Mouse (Mus musculus) hindbrain, embryonic 14.5 days (tissue): ENCODE data around the gene Brd3. TPM values are rescaled to one million over a fixed set of nuclear protein-coding genes. Genes with fewer than 3 reads are reported as not detected.

Experiments used
- ATAC-seq: fragments of 200-750 bp; cut with Nextera tagmentation; 2 replicates; pipeline ENCODE4 v1.8.0; 2017; ENCODE audit warnings: moderate number of reproducible peaks, mild to moderate bottlenecking, moderate TSS enrichment, moderate library complexity; ENCODE audit not compliant: low FRiP score
- DNase-seq: peaks from one replicate; pipeline ENCODE4 v3.0.0-alpha.2; 2015; ENCODE audit warnings: low spot score
- H3K27ac ChIP-seq: fragments of 300-500 bp; sonication (generic); 2 replicates; pipeline ENCODE4 v1.5.1; 2014; ENCODE audit warnings: mild to moderate bottlenecking, moderate library complexity
- H3K27me3 ChIP-seq: fragments of 300-500 bp; sonication (generic); 2 replicates; pipeline ENCODE4 v1.6.1; 2014; ENCODE audit warnings: mild to moderate bottlenecking, low read length, mixed read lengths; ENCODE audit not compliant: control insufficient read depth, insufficient read depth
- H3K36me3 ChIP-seq: fragments of 300-500 bp; sonication (generic); replicated peaks from 2 replicates; pipeline ENCODE4 v1.6.1; 2014; ENCODE audit not compliant: control insufficient read depth, insufficient read depth
- H3K4me1 ChIP-seq: fragments of 300-500 bp; sonication (generic); replicated peaks from 2 replicates; pipeline ENCODE4 v1.6.1; 2014; ENCODE audit warnings: antibody characterized with exemption, low read length, mixed read lengths; ENCODE audit not compliant: control insufficient read depth, insufficient read depth
- H3K4me2 ChIP-seq: fragments of 300-500 bp; sonication (generic); replicated peaks from 2 replicates; pipeline ENCODE4 v1.6.1; 2014; ENCODE audit warnings: mild to moderate bottlenecking, moderate library complexity
- H3K4me3 ChIP-seq: fragments of 300-500 bp; sonication (generic); replicated peaks from 2 replicates; pipeline ENCODE4 v1.5.1; 2014; ENCODE audit warnings: mild to moderate bottlenecking, low read length
- H3K9ac ChIP-seq: fragments of 300-500 bp; sonication (generic); 2 replicates; pipeline ENCODE4 v1.6.1; 2014
- H3K9me3 ChIP-seq: fragments of 300-500 bp; sonication (generic); 2 replicates; pipeline ENCODE4 v1.6.1; 2016; ENCODE audit warnings: low read length; ENCODE audit not compliant: control insufficient read depth
- WGBS: fragments of 180-500 bp; shearing (Covaris S2); extraction: QIAGEN DNeasy Blood & Tissue Kit; methylation state at CpG from one replicate; pipeline ENCODE4 v1.1.7; 2014; 5-methylcytosine and 5-hydroxymethylcytosine counted together
- polyA plus RNA-seq: library from polyadenylated mRNA; unstranded; fragments of >200 nt; fragmentation: Nextera tagmentation; extraction: Ambion mirVana; gene quantifications from 2 replicates; pipeline ENCODE4 v1.2.1, GENCODE M21; 2014

Brd3 gene
- polyA plus RNA-seq, 1 experiment from 2014 or later: 134 TPM

GRCm38 (mm10) chr2:27445910-27446309, 61.6 kb downstream of the Brd3 start:
- Histone ChIP-seq H3K9me3 (no peaks in the 10 kb centered on the region), H3K4me2 (no peak overlapping the region), H3K27me3 (no peaks in the 10 kb centered on the region), H3K27ac (no peak overlapping the region), H3K4me1 (peaks cover 13% of the 10 kb centered on the region), H3K36me3 (peaks cover 71% of the 10 kb centered on the region), H3K4me3 (no peak overlapping the region), H3K9ac (no peak overlapping the region)
- WGBS: 95% methylated on average over 3 of the region's 3 CpGs
- no peak for DNase-seq
- no peak for ATAC-seq

- ATAC-seq (no peak), DNase-seq (no peak)
- Histone ChIP-seq H3K27me3 (no peaks in the 10 kb centered on the region), H3K9me3 (no peaks in the 10 kb centered on the region), H3K36me3 (peaks cover 46% of the 10 kb centered on the region), H3K4me1 (peaks cover 13% of the 10 kb centered on the region), H3K4me2 (peak overlapping the region; percentile 79), H3K9ac (peak overlapping the region; percentile 88), H3K4me3 (peak overlapping the region; percentile 72), H3K27ac (no peak overlapping the region)
- WGBS: 72% methylated on average over 5 of the region's 5 CpGs
Measured at GRCm38 (mm10) chr2:27443450-27443708, 64.1 kb downstream of the Brd3 start.

- Histone ChIP-seq H3K4me1 (peaks cover 13% of the 10 kb centered on the region), H3K27ac (peak overlapping the region; percentile 86), H3K4me3 (peak overlapping the region; percentile 72), H3K4me2 (peak overlapping the region; percentile 79), H3K9ac (peak overlapping the region; percentile 88), H3K9me3 (no peaks in the 10 kb centered on the region), H3K27me3 (no peaks in the 10 kb centered on the region), H3K36me3 (peaks cover 41% of the 10 kb centered on the region)
- 36% methylated on average over 20 of the region's 20 CpGs for WGBS
- DNase-seq: no peak
- ATAC-seq: peak; percentile 53
Measured at GRCm38 (mm10) chr2:27442708-27443449, 64.6 kb downstream of the Brd3 start.

GRCm38 (mm10) chr2:27441767-27442707, 65.4 kb downstream of the Brd3 start, which contains the start of gene Brd3os:
Gene Brd3os (plus strand): TSS chr2:27442324.
- DNase-seq (peak; percentile 98), ATAC-seq (peak; percentile 92)
- 1% methylated on average over 36 of the region's 36 CpGs for WGBS
- Histone ChIP-seq H3K27me3 (no peaks in the 10 kb centered on the region), H3K9me3 (no peaks in the 10 kb centered on the region), H3K36me3 (peaks cover 33% of the 10 kb centered on the region), H3K27ac (peak within 1 kb of the TSS; percentile 86), H3K4me1 (peaks cover 13% of the 10 kb centered on the region), H3K4me3 (peak within 1 kb of the TSS; percentile 72), H3K4me2 (peak within 1 kb of the TSS; percentile 79), H3K9ac (peak within 1 kb of the TSS; percentile 88)

- Histone ChIP-seq H3K4me1 (peaks cover 5% of the 10 kb centered on the region), H3K9ac (no peak overlapping the region), H3K27me3 (no peaks in the 10 kb centered on the region), H3K4me3 (no peak overlapping the region), H3K27ac (no peak overlapping the region), H3K4me2 (no peak overlapping the region), H3K36me3 (no peaks in the 10 kb centered on the region), H3K9me3 (no peaks in the 10 kb centered on the region)
- ATAC-seq (no peak), DNase-seq (no peak)
- 25% methylated on average over 11 of the region's 11 CpGs for WGBS
Measured at GRCm38 (mm10) chr2:27438281-27438680, 69.2 kb downstream of the Brd3 start.

GRCm38 (mm10) chr2:27437876-27438275, 69.6 kb downstream of the Brd3 start:
- 52% methylated on average over 1 of the region's 1 CpGs for WGBS
- ATAC-seq (no peak), DNase-seq (no peak)
- no peaks in the 10 kb centered on the region for H3K9me3 ChIP-seq
- no peaks in the 10 kb centered on the region for H3K27me3 ChIP-seq
- H3K27ac ChIP-seq: no peak overlapping the region
- H3K4me1 ChIP-seq: peaks cover under 1% of the 10 kb centered on the region; the same call in 1 of the 2 replicates
- no peak overlapping the region for H3K9ac ChIP-seq
- H3K4me2 ChIP-seq: no peak overlapping the region
- no peak overlapping the region for H3K4me3 ChIP-seq
- H3K36me3 ChIP-seq: no peaks in the 10 kb centered on the region

- 84% methylated on average over 2 of the region's 2 CpGs for WGBS
- Histone ChIP-seq H3K4me1 (peaks cover 4% of the 10 kb centered on the region; the same call in 1 of the 2 replicates), H3K4me3 (no peak overlapping the region), H3K9ac (no peak overlapping the region), H3K27me3 (no peaks in the 10 kb centered on the region), H3K9me3 (no peaks in the 10 kb centered on the region), H3K27ac (no peak overlapping the region), H3K4me2 (no peak overlapping the region), H3K36me3 (no peaks in the 10 kb centered on the region)
- DNase-seq (no peak), ATAC-seq (no peak)
Measured at GRCm38 (mm10) chr2:27432599-27432998, 74.9 kb downstream of the Brd3 start.

- Histone ChIP-seq H3K4me2 (no peak overlapping the region), H3K27ac (no peak overlapping the region), H3K4me3 (no peak overlapping the region), H3K9me3 (no peaks in the 10 kb centered on the region), H3K9ac (no peak overlapping the region), H3K36me3 (no peaks in the 10 kb centered on the region), H3K27me3 (no peaks in the 10 kb centered on the region), H3K4me1 (peaks cover 10% of the 10 kb centered on the region)
- DNase-seq (no peak), ATAC-seq (no peak)
- 96% methylated on average over 7 of the region's 7 CpGs for WGBS
Measured at GRCm38 (mm10) chr2:27430621-27431020, 76.8 kb downstream of the Brd3 start.

GRCm38 (mm10) chr2:27428071-27428470, 79.4 kb downstream of the Brd3 start:
- ATAC-seq: peak; percentile 25; the same call in 1 of the 2 replicates
- no peak overlapping the region for H3K4me3 ChIP-seq
- DNase-seq: peak; percentile 97
- H3K4me2 ChIP-seq: no peak overlapping the region
- 0% methylated on average over 4 of the region's 4 CpGs for WGBS
- H3K4me1 ChIP-seq: peaks cover 26% of the 10 kb centered on the region
- H3K36me3 ChIP-seq: no peaks in the 10 kb centered on the region
- H3K9me3 ChIP-seq: no peaks in the 10 kb centered on the region
- no peak overlapping the region for H3K9ac ChIP-seq
- H3K27ac ChIP-seq: no peak overlapping the region
- no peaks in the 10 kb centered on the region for H3K27me3 ChIP-seq
